In genomic region chr11:50653746-50654431, GRCm38 (mm10) we compare ENCODE assay signal across 14 mouse cellular contexts. TPM values are rescaled to one million over a fixed set of nuclear protein-coding genes. Genes with fewer than 3 reads are reported as not detected.
A peak's percentile ranks its signal among the peaks of the same experiment; 100 is the strongest.
DNase-seq lines count a peak whose midpoint lies in the region; ATAC-seq lines count a peak whose summit lies in the region.
"Had no signal": no experiment of that assay in that cellular context is flagged by ENCODE, and none has a peak within 500 bp of the region (broad histone marks: within the 10 kb centered on the region; RNA-seq: fewer than 3 reads in every experiment).

No protein-coding gene starts in this region.

- no peak overlapping the region for H3K9ac ChIP-seq in lung, embryonic 15.5 days
- H3K9ac ChIP-seq in heart, embryonic 15.5 days, result no peak overlapping the region
- no peak overlapping the region for H3K9ac ChIP-seq in stomach, embryonic 16.5 days (ENCODE audit: low read length)
- H3K9ac ChIP-seq in hindbrain, embryonic 13.5 days, result no peak overlapping the region
- H3K9ac ChIP-seq: hindbrain, embryonic 15.5 days had no signal

- H3K4me2 ChIP-seq in lung, embryonic 15.5 days, result no peak overlapping the region
- H3K4me2 ChIP-seq in heart, embryonic 15.5 days, result no peak overlapping the region
- H3K4me2 ChIP-seq in stomach, embryonic 16.5 days (ENCODE audit: low read depth, low read length), result no peak overlapping the region
- no peak overlapping the region for H3K4me2 ChIP-seq in hindbrain, embryonic 13.5 days
- H3K4me2 ChIP-seq: hindbrain, embryonic 15.5 days had no signal

- 0 out of 2 replicates have a peak overlapping the region, but pooled peaks have one; percentile 3 for H3K27ac ChIP-seq in lung, embryonic 15.5 days
- H3K27ac ChIP-seq in heart, embryonic 15.5 days, result peak overlapping the region; percentile 86
- H3K27ac ChIP-seq in stomach, embryonic 16.5 days (ENCODE audit: low read length), result no peak overlapping the region
- H3K27ac ChIP-seq in hindbrain, embryonic 13.5 days, result no peak overlapping the region
- H3K27ac ChIP-seq: hindbrain, embryonic 15.5 days; limb, embryonic 10.5 days had no signal

- no peaks in the 10 kb centered on the region for H3K9me3 ChIP-seq in lung, embryonic 15.5 days
- H3K9me3 ChIP-seq in heart, embryonic 15.5 days (replicated peaks), result no peaks in the 10 kb centered on the region
- no peaks in the 10 kb centered on the region for H3K9me3 ChIP-seq in stomach, embryonic 16.5 days (replicated peaks; ENCODE audit: control insufficient read depth, low read length)
- H3K9me3 ChIP-seq in hindbrain, embryonic 13.5 days, result no peaks in the 10 kb centered on the region
- H3K9me3 ChIP-seq: hindbrain, embryonic 15.5 days; limb, embryonic 10.5 days had no signal

- no peak overlapping the region for H3K4me3 ChIP-seq in lung, embryonic 15.5 days
- no peak overlapping the region for H3K4me3 ChIP-seq in heart, embryonic 15.5 days
- H3K4me3 ChIP-seq in stomach, embryonic 16.5 days (replicated peaks; ENCODE audit: low read length), result no peak overlapping the region
- no peak overlapping the region for H3K4me3 ChIP-seq in hindbrain, embryonic 13.5 days
- H3K4me3 ChIP-seq: hindbrain, embryonic 15.5 days; limb, embryonic 10.5 days had no signal

- H3K27me3 ChIP-seq in lung, embryonic 15.5 days, result no peaks in the 10 kb centered on the region
- no peaks in the 10 kb centered on the region for H3K27me3 ChIP-seq in heart, embryonic 15.5 days
- no peaks in the 10 kb centered on the region for H3K27me3 ChIP-seq in stomach, embryonic 16.5 days (ENCODE audit: control insufficient read depth, insufficient read depth, low read length)
- no peaks in the 10 kb centered on the region for H3K27me3 ChIP-seq in hindbrain, embryonic 13.5 days
- H3K27me3 ChIP-seq: hindbrain, embryonic 15.5 days had no signal

- DNase-seq in adrenal gland, postnatal 10 days, result peak; percentile 47
- no peak for DNase-seq in adrenal gland, adult 18-20 months (ENCODE audit: low spot score in 2 of 2)
- DNase-seq in lung, postnatal 25 days (ENCODE audit: low spot score), result no peak
- DNase-seq: kidney, postnatal 36 days; thymus, adult 2 months had no signal

- no peaks in the 10 kb centered on the region for H3K36me3 ChIP-seq in lung, embryonic 15.5 days
- no peaks in the 10 kb centered on the region for H3K36me3 ChIP-seq in heart, embryonic 15.5 days
- no peaks in the 10 kb centered on the region for H3K36me3 ChIP-seq in stomach, embryonic 16.5 days (ENCODE audit: control insufficient read depth, insufficient read depth, low read length)
- no peaks in the 10 kb centered on the region for H3K36me3 ChIP-seq in hindbrain, embryonic 13.5 days
- H3K36me3 ChIP-seq: G1E; hindbrain, embryonic 15.5 days; limb, embryonic 10.5 days had no signal

- 58% methylated on average over 9 of the region's 9 CpGs for WGBS in lung, embryonic 15.5 days
- 37% methylated on average over 9 of the region's 9 CpGs for WGBS in heart, embryonic 15.5 days
- WGBS in stomach, embryonic 16.5 days, result 57% methylated on average over 9 of the region's 9 CpGs
- 84% methylated on average over 9 of the region's 9 CpGs for WGBS in hindbrain, embryonic 13.5 days

- H3K4me1 ChIP-seq in lung, embryonic 15.5 days, result peaks cover 10% of the 10 kb centered on the region
- H3K4me1 ChIP-seq in heart, embryonic 15.5 days (replicated peaks), result peaks cover 28% of the 10 kb centered on the region
- peaks cover 7% of the 10 kb centered on the region; the same call in 1 of the 2 replicates for H3K4me1 ChIP-seq in stomach, embryonic 16.5 days (ENCODE audit: control insufficient read depth, insufficient read depth, low read length)
- no peaks in the 10 kb centered on the region for H3K4me1 ChIP-seq in hindbrain, embryonic 13.5 days (replicated peaks)

- peak; percentile 31; the same call in 1 of the 2 replicates for ATAC-seq in lung, embryonic 15.5 days (ENCODE audit: borderline replicate concordance, extremely low read depth, low FRiP score, low TSS enrichment)
- peak; percentile 66; the same call in 1 of the 2 replicates for ATAC-seq in heart, embryonic 15.5 days (replicated peaks; ENCODE audit: insufficient number of reproducible peaks, insufficient read depth, low FRiP score, low read depth)
- ATAC-seq in stomach, embryonic 16.5 days (ENCODE audit: insufficient read depth, low FRiP score), result peak; percentile 68; the same call in 1 of the 2 replicates
- ATAC-seq in hindbrain, embryonic 13.5 days (ENCODE audit: low FRiP score), result no peak
- ATAC-seq in megakaryocyte-erythroid progenitor cell, adult 5-6 weeks (replicated peaks; ENCODE audit: low FRiP score, low TSS enrichment, poor library complexity, severe bottlenecking), result no peak
- ATAC-seq: activated CD4-positive, CD25-positive, alpha-beta regulatory T cell, adult 4 months had no signal

RNA-seq across cellular contexts. Expression of gene Adamts2, which starts 52.0 kb away (rescaled TPM):
- 10 to 100 TPM; 17.6 to 19.4 TPM for total RNA-seq in adrenal gland, postnatal 10 days (2021)
- total RNA-seq in adrenal gland, adult 18-20 months (2021), result 1 to 10 TPM; 3.2 to 9.9 TPM
- 12.5 and 13.5 TPM in 2 replicates for polyA plus RNA-seq in lung, embryonic 15.5 days (2015; fragmentation: Nextera tagmentation; extraction: Ambion mirVana)
- polyA plus RNA-seq in heart, embryonic 15.5 days (2015; fragmentation: Nextera tagmentation; extraction: Ambion mirVana), result 9.7 and 14.7 TPM in 2 replicates
- 13.3 and 14.2 TPM in 2 replicates for polyA plus RNA-seq in stomach, embryonic 16.5 days (2015; fragmentation: Nextera tagmentation; extraction: Ambion mirVana)
- polyA plus RNA-seq in hindbrain, embryonic 13.5 days (2015; fragmentation: Nextera tagmentation; extraction: Ambion mirVana), result 3.4 and 3.8 TPM in 2 replicates
- total RNA-seq in megakaryocyte-erythroid progenitor cell, adult 5-6 weeks (2014; fragmentation: Nextera tagmentation), result not detected in 2 replicates
- not detected in 2 replicates for total RNA-seq in megakaryocyte-erythroid progenitor cell, adult 5-6 weeks (2017)
- polyA plus RNA-seq: activated CD4-positive, CD25-positive, alpha-beta regulatory T cell, adult 4 months; G1E had no signal

Comparison
In these comparisons a context has a peak if more than half of its experiments do, and no peak if none do; other contexts are left out.
1. ATAC-seq: peak in lung, embryonic 15.5 days (single experiment), heart, embryonic 15.5 days (single experiment) and stomach, embryonic 16.5 days (single experiment); none in hindbrain, embryonic 13.5 days (single experiment) and megakaryocyte-erythroid progenitor cell, adult 5-6 weeks (single experiment).
2. H3K27ac ChIP-seq: peak in lung, embryonic 15.5 days (single experiment) and heart, embryonic 15.5 days (single experiment); none in stomach, embryonic 16.5 days (single experiment) and hindbrain, embryonic 13.5 days (single experiment).